Mouse (Mus musculus) heart, postnatal 0 days (tissue): Measurements from ENCODE around the gene Scube2.

Experiments
- CTCF ChIP-seq: IDR thresholded peaks from 2 replicates; pipeline ENCODE4 v1.5.1; 2016; ENCODE audit warnings: antibody characterized with exemption, control low read depth, low read depth
- EP300 ChIP-seq: IDR thresholded peaks from 2 replicates; pipeline ENCODE4 v1.6.1; 2016; ENCODE audit warnings: antibody characterized with exemption, low read depth

DNA sequence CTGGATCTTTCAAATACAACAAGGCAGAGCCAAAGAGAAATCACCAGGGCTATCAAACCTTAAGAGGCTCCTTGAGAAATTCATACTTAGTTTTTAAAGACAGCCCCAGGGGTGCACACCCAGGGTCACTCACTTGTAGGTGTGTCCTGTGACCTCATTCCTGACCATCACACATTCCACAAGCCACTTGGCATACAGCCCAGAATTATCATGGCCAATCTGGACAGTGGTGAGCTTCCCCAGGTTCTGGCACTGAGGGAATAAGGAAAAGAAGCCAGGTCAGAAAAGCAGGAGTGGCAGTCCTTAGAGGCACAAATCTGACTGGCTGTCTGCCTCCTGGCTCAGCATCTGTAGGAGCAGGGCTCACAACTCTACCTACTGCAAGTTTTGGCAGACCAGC, 33.4 kb upstream of the Scube2 start:
- TF ChIP-seq CTCF = no peak
- TF ChIP-seq EP300 = no peak
